Comparison of ENCODE assay signal across 8 mouse cellular contexts in genomic region chr11:109330706-109331393, GRCm38 (mm10). TPM values are rescaled to one million over a fixed set of nuclear protein-coding genes. Genes with fewer than 3 reads are reported as not detected.
DNase-seq lines count a peak whose midpoint lies in the region; ATAC-seq lines count a peak whose summit lies in the region.

No protein-coding gene starts in this region.

- H3K4me2 ChIP-seq in heart, embryonic 11.5 days = peak overlapping the region; percentile 63
- peak overlapping the region; percentile 49 for H3K4me2 ChIP-seq in hindbrain, embryonic 13.5 days
- peak overlapping the region; percentile 50 for H3K4me2 ChIP-seq in midbrain, embryonic 12.5 days (replicated peaks)

- 33% methylated on average over 17 of the region's 17 CpGs for WGBS in heart, embryonic 11.5 days (ENCODE audit: insufficient replicate concordance)
- WGBS in hindbrain, embryonic 13.5 days = 40% methylated on average over 17 of the region's 17 CpGs
- 40% methylated on average over 17 of the region's 17 CpGs for WGBS in midbrain, embryonic 12.5 days

- peaks cover 6% of the 10 kb centered on the region; the same call in 1 of the 2 replicates for H3K27me3 ChIP-seq in heart, embryonic 11.5 days (ENCODE audit: control insufficient read depth, insufficient read depth, low read length)
- H3K27me3 ChIP-seq in hindbrain, embryonic 13.5 days = no peaks in the 10 kb centered on the region
- no peaks in the 10 kb centered on the region for H3K27me3 ChIP-seq in midbrain, embryonic 12.5 days

- ATAC-seq in heart, embryonic 11.5 days (replicated peaks; ENCODE audit: insufficient number of reproducible peaks, low FRiP score, low TSS enrichment) = 0 out of 2 replicates have a peak, but pooled peaks have one; percentile 37
- peak; percentile 2 for ATAC-seq in CD4-positive, CD25-positive, alpha-beta regulatory T cell, adult 4 months
- ATAC-seq in hindbrain, embryonic 13.5 days (ENCODE audit: low FRiP score) = peak; percentile 62
- ATAC-seq in midbrain, embryonic 12.5 days (ENCODE audit: low FRiP score, low read depth) = peak; percentile 75

- H3K4me1 ChIP-seq in heart, embryonic 11.5 days (ENCODE audit: control insufficient read depth, insufficient read depth, low read length) = peaks cover 3% of the 10 kb centered on the region; the same call in 1 of the 2 replicates
- peaks cover 23% of the 10 kb centered on the region for H3K4me1 ChIP-seq in hindbrain, embryonic 13.5 days (replicated peaks)
- peaks cover 8% of the 10 kb centered on the region for H3K4me1 ChIP-seq in midbrain, embryonic 12.5 days

- H3K9ac ChIP-seq in heart, embryonic 11.5 days (ENCODE audit: low read depth, low read length) = no peak overlapping the region
- no peak overlapping the region for H3K9ac ChIP-seq in hindbrain, embryonic 13.5 days
- H3K9ac ChIP-seq in midbrain, embryonic 12.5 days (replicated peaks) = no peak overlapping the region

- no peak for DNase-seq in heart, adult 8-10 months (ENCODE audit: low spot score)
- no peak for DNase-seq in ovary, postnatal 14 days (ENCODE audit: low spot score)
- no peak for DNase-seq in retina, postnatal 1 day
- DNase-seq in Muller cell, postnatal 12 days (ENCODE audit: inconsistent ontology term) = no peak

- peak overlapping the region; percentile 33 for H3K4me3 ChIP-seq in heart, embryonic 11.5 days (ENCODE audit: low read depth, low read length)
- peak overlapping the region; percentile 4; the same call in 1 of the 2 replicates for H3K4me3 ChIP-seq in hindbrain, embryonic 13.5 days
- peak overlapping the region; percentile 15; the same call in 1 of the 2 replicates for H3K4me3 ChIP-seq in midbrain, embryonic 12.5 days

- no peak overlapping the region for H3K27ac ChIP-seq in heart, embryonic 11.5 days (ENCODE audit: low read depth, low read length)
- H3K27ac ChIP-seq in hindbrain, embryonic 13.5 days = no peak overlapping the region
- H3K27ac ChIP-seq in midbrain, embryonic 12.5 days (replicated peaks) = no peak overlapping the region

- H3K36me3 ChIP-seq in heart, embryonic 11.5 days (ENCODE audit: control insufficient read depth, insufficient read depth, low read length) = no peaks in the 10 kb centered on the region
- H3K36me3 ChIP-seq in hindbrain, embryonic 13.5 days = no peaks in the 10 kb centered on the region
- no peaks in the 10 kb centered on the region for H3K36me3 ChIP-seq in midbrain, embryonic 12.5 days

- H3K9me3 ChIP-seq in heart, embryonic 11.5 days (replicated peaks; ENCODE audit: control insufficient read depth, low read length) = no peaks in the 10 kb centered on the region
- H3K9me3 ChIP-seq in hindbrain, embryonic 13.5 days = no peaks in the 10 kb centered on the region
- no peaks in the 10 kb centered on the region for H3K9me3 ChIP-seq in midbrain, embryonic 12.5 days

RNA-seq across cellular contexts. Expression of gene Gna13, which starts 31.8 kb away (rescaled TPM):
- polyA plus RNA-seq in heart, embryonic 11.5 days (2014; fragmentation: Nextera tagmentation; extraction: Ambion mirVana) = 24.9 and 28.9 TPM in 2 replicates
- 10 to 100 TPM; 25.4 to 29.3 (median 27.4) TPM for total RNA-seq in heart, adult 8-10 months (2022)
- polyA plus RNA-seq in CD4-positive, CD25-positive, alpha-beta regulatory T cell, adult 4 months (2017; shearing (Covaris generic)) = 10 to 100 TPM; 55.1 to 57.8 TPM
- polyA plus RNA-seq in hindbrain, embryonic 13.5 days (2015; fragmentation: Nextera tagmentation; extraction: Ambion mirVana) = 15.1 and 16.6 TPM in 2 replicates
- 18.1 and 20.2 TPM in 2 replicates for polyA plus RNA-seq in midbrain, embryonic 12.5 days (2016; fragmentation: Nextera tagmentation; extraction: Ambion mirVana)

RNA-seq across cellular contexts. Expression of gene Rgs9, which starts 32.9 kb away (rescaled TPM):
- polyA plus RNA-seq in heart, embryonic 11.5 days (2014; fragmentation: Nextera tagmentation; extraction: Ambion mirVana) = 0.40 and 0.72 TPM in 2 replicates
- total RNA-seq in heart, adult 8-10 months (2022) = under 1 TPM; 0.09 to 0.34 (median 0.16) TPM
- polyA plus RNA-seq in CD4-positive, CD25-positive, alpha-beta regulatory T cell, adult 4 months (2017; shearing (Covaris generic)) = 1 to 10 TPM; 4.2 to 6.9 TPM
- polyA plus RNA-seq in hindbrain, embryonic 13.5 days (2015; fragmentation: Nextera tagmentation; extraction: Ambion mirVana) = 6.2 and 7.6 TPM in 2 replicates
- polyA plus RNA-seq in midbrain, embryonic 12.5 days (2016; fragmentation: Nextera tagmentation; extraction: Ambion mirVana) = 3.8 and 4.3 TPM in 2 replicates

Comparison
In these comparisons a context has a peak if more than half of its experiments do, and no peak if none do; other contexts are left out.
1. ATAC-seq: peak in every context shown above with its lines; median percentile 75 in midbrain, embryonic 12.5 days; 62 in hindbrain, embryonic 13.5 days; 37 in heart, embryonic 11.5 days; 2 in CD4-positive, CD25-positive, alpha-beta regulatory T cell, adult 4 months.